Mouse (Mus musculus): ENCODE measurements around the gene Nell2.

- TF ChIP-seq MYOG (IDR thresholded peaks at IDR 0.05; ENCODE audit: control insufficient read depth, extremely low read depth, insufficient read length) (no peak), CTCF (IDR thresholded peaks at IDR 0.05; ENCODE audit: control insufficient read depth, insufficient read depth, insufficient read length) (no peak), USF1 (IDR thresholded peaks at IDR 0.05; ENCODE audit: low read depth) (no peak), CEBPB (IDR thresholded peaks at IDR 0.05; ENCODE audit: low read depth) (no peak), MYOD1 (IDR thresholded peaks at IDR 0.05; ENCODE audit: control insufficient read depth, insufficient read length, low read depth) (no peak), MAX (IDR thresholded peaks at IDR 0.05) (no peak), FOSL1 (IDR thresholded peaks at IDR 0.05; ENCODE audit: insufficient read depth, low read length, poor library complexity, severe bottlenecking) (no peak)
These were observed 7.9 kb upstream of the Nell2 start for GRCm38 (mm10) chr15:95536230-95536629.
